Mouse (Mus musculus): ENCODE data around the gene Bmp2. TPM values are rescaled to one million over a fixed set of nuclear protein-coding genes. Genes with fewer than 3 reads are reported as not detected.

Bmp2 gene
- polyA plus RNA-seq, 1 experiment from 2014 or later: 14.5 TPM

GRCm38 (mm10) chr2:133522121-133522520, 29.8 kb upstream of the Bmp2 start:
- Histone ChIP-seq H3K4me3 (ENCODE audit: low read depth, low read length) (no peak overlapping the region), H3K36me3 (ENCODE audit: control insufficient read depth, insufficient read depth, low read length) (no peaks in the 10 kb centered on the region), H3K9ac (ENCODE audit: low read depth, low read length) (no peak overlapping the region), H3K4me1 (ENCODE audit: control insufficient read depth, insufficient read depth, low read length) (no peaks in the 10 kb centered on the region), H3K27ac (ENCODE audit: low read depth, low read length) (no peak overlapping the region), H3K4me2 (no peak overlapping the region), H3K27me3 (ENCODE audit: control insufficient read depth, insufficient read depth, low read length) (no peaks in the 10 kb centered on the region), H3K9me3 (replicated peaks; ENCODE audit: control insufficient read depth, low read length) (no peaks in the 10 kb centered on the region)
- no peak for ATAC-seq (replicated peaks; ENCODE audit: insufficient number of reproducible peaks, low FRiP score, low TSS enrichment)
- 85% methylated on average over 2 of the region's 2 CpGs for WGBS (ENCODE audit: insufficient replicate concordance)

DNA sequence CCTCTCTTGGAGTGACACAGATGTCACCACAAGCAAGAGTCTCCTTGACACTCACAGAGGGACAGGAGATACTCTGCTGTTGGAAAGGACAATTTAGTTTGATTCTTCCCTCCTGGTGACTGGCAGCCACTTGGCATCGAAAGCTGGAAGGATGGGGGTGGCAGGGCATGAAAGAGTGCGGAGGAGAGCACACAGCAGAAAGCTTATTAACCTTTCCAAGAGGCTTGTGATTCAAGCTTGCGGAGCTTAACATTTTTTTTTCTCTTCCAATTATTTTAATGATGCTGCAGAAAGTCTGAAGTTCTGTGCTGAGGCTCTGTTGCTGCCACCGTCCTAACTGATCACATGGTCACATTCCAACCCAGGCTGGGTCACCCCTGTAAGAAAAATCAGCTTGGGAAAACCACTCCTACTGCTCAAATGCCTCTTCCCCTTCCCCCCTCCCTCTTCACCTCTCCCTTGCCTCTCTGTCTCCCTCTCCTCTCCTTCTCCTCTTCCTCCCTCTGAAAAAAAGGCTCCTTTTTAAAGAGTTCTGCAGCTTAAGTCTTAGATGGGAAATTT, 26.3 kb upstream of the Bmp2 start:
- 60% methylated on average over 4 of the region's 4 CpGs for WGBS (ENCODE audit: insufficient replicate concordance)
- ATAC-seq (replicated peaks; ENCODE audit: insufficient number of reproducible peaks, low FRiP score, low TSS enrichment): no peak
- Histone ChIP-seq H3K9me3 (replicated peaks; ENCODE audit: control insufficient read depth, low read length) (no peaks in the 10 kb centered on the region), H3K36me3 (ENCODE audit: control insufficient read depth, insufficient read depth, low read length) (no peaks in the 10 kb centered on the region), H3K27ac (ENCODE audit: low read depth, low read length) (no peak overlapping the region), H3K4me3 (ENCODE audit: low read depth, low read length) (no peak overlapping the region), H3K4me2 (no peak overlapping the region), H3K9ac (ENCODE audit: low read depth, low read length) (no peak overlapping the region), H3K4me1 (ENCODE audit: control insufficient read depth, insufficient read depth, low read length) (no peaks in the 10 kb centered on the region), H3K27me3 (ENCODE audit: control insufficient read depth, insufficient read depth, low read length) (no peaks in the 10 kb centered on the region)

GRCm38 (mm10) chr2:133529396-133529795, 22.6 kb upstream of the Bmp2 start:
- Histone ChIP-seq H3K4me2 (no peak overlapping the region), H3K27me3 (ENCODE audit: control insufficient read depth, insufficient read depth, low read length) (no peaks in the 10 kb centered on the region), H3K9ac (ENCODE audit: low read depth, low read length) (no peak overlapping the region), H3K4me3 (ENCODE audit: low read depth, low read length) (no peak overlapping the region), H3K27ac (ENCODE audit: low read depth, low read length) (no peak overlapping the region), H3K4me1 (ENCODE audit: control insufficient read depth, insufficient read depth, low read length) (no peaks in the 10 kb centered on the region), H3K36me3 (ENCODE audit: control insufficient read depth, insufficient read depth, low read length) (no peaks in the 10 kb centered on the region), H3K9me3 (replicated peaks; ENCODE audit: control insufficient read depth, low read length) (no peaks in the 10 kb centered on the region)
- ATAC-seq (replicated peaks; ENCODE audit: insufficient number of reproducible peaks, low FRiP score, low TSS enrichment): no peak
- 85% methylated on average over 9 of the region's 9 CpGs for WGBS (ENCODE audit: insufficient replicate concordance)

GRCm38 (mm10) chr2:133533073-133533472, 18.9 kb upstream of the Bmp2 start:
- no peak for ATAC-seq (replicated peaks; ENCODE audit: insufficient number of reproducible peaks, low FRiP score, low TSS enrichment)
- H3K4me3 ChIP-seq (ENCODE audit: low read depth, low read length): no peak overlapping the region

GRCm38 (mm10) chr2:133535481-133535880, 16.5 kb upstream of the Bmp2 start:
- no peak for ATAC-seq (replicated peaks; ENCODE audit: insufficient number of reproducible peaks, low FRiP score, low TSS enrichment)

More at GRCm38 (mm10) chr2:133533073-133533472, 18.9 kb upstream of the Bmp2 start:
- Histone ChIP-seq H3K27me3 (ENCODE audit: control insufficient read depth, insufficient read depth, low read length) (no peaks in the 10 kb centered on the region), H3K4me2 (no peak overlapping the region), H3K9ac (ENCODE audit: low read depth, low read length) (no peak overlapping the region), H3K9me3 (replicated peaks; ENCODE audit: control insufficient read depth, low read length) (no peaks in the 10 kb centered on the region), H3K36me3 (ENCODE audit: control insufficient read depth, insufficient read depth, low read length) (no peaks in the 10 kb centered on the region), H3K4me1 (ENCODE audit: control insufficient read depth, insufficient read depth, low read length) (no peaks in the 10 kb centered on the region), H3K27ac (ENCODE audit: low read depth, low read length) (no peak overlapping the region)
- 48% methylated on average over 3 of the region's 3 CpGs for WGBS (ENCODE audit: insufficient replicate concordance)

GRCm38 (mm10) chr2:133536812-133537211, 15.1 kb upstream of the Bmp2 start:
- no peak overlapping the region for H3K9ac ChIP-seq (ENCODE audit: low read depth, low read length)
- no peak for ATAC-seq (replicated peaks; ENCODE audit: insufficient number of reproducible peaks, low FRiP score, low TSS enrichment)
- no peak overlapping the region for H3K4me3 ChIP-seq (ENCODE audit: low read depth, low read length)
- 72% methylated on average over 7 of the region's 7 CpGs for WGBS (ENCODE audit: insufficient replicate concordance)
- H3K4me1 ChIP-seq (ENCODE audit: control insufficient read depth, insufficient read depth, low read length): no peaks in the 10 kb centered on the region
- no peaks in the 10 kb centered on the region for H3K27me3 ChIP-seq (ENCODE audit: control insufficient read depth, insufficient read depth, low read length)
- H3K4me2 ChIP-seq: no peak overlapping the region
- H3K36me3 ChIP-seq (ENCODE audit: control insufficient read depth, insufficient read depth, low read length): no peaks in the 10 kb centered on the region
- H3K27ac ChIP-seq (ENCODE audit: low read depth, low read length): no peak overlapping the region
- H3K9me3 ChIP-seq (replicated peaks; ENCODE audit: control insufficient read depth, low read length): no peaks in the 10 kb centered on the region

More at GRCm38 (mm10) chr2:133535481-133535880, 16.5 kb upstream of the Bmp2 start:
- Histone ChIP-seq H3K27ac (ENCODE audit: low read depth, low read length) (no peak overlapping the region), H3K9ac (ENCODE audit: low read depth, low read length) (no peak overlapping the region), H3K4me1 (ENCODE audit: control insufficient read depth, insufficient read depth, low read length) (no peaks in the 10 kb centered on the region), H3K4me2 (no peak overlapping the region), H3K27me3 (ENCODE audit: control insufficient read depth, insufficient read depth, low read length) (no peaks in the 10 kb centered on the region), H3K9me3 (replicated peaks; ENCODE audit: control insufficient read depth, low read length) (no peaks in the 10 kb centered on the region), H3K4me3 (ENCODE audit: low read depth, low read length) (no peak overlapping the region), H3K36me3 (ENCODE audit: control insufficient read depth, insufficient read depth, low read length) (no peaks in the 10 kb centered on the region)
- 82% methylated on average over 9 of the region's 9 CpGs for WGBS (ENCODE audit: insufficient replicate concordance)

GRCm38 (mm10) chr2:133540702-133541101, 11.3 kb upstream of the Bmp2 start:
- Histone ChIP-seq H3K9ac (ENCODE audit: low read depth, low read length) (no peak overlapping the region), H3K4me2 (no peak overlapping the region), H3K4me1 (ENCODE audit: control insufficient read depth, insufficient read depth, low read length) (no peaks in the 10 kb centered on the region), H3K36me3 (ENCODE audit: control insufficient read depth, insufficient read depth, low read length) (no peaks in the 10 kb centered on the region), H3K9me3 (replicated peaks; ENCODE audit: control insufficient read depth, low read length) (no peaks in the 10 kb centered on the region), H3K27ac (ENCODE audit: low read depth, low read length) (no peak overlapping the region), H3K4me3 (ENCODE audit: low read depth, low read length) (no peak overlapping the region), H3K27me3 (ENCODE audit: control insufficient read depth, insufficient read depth, low read length) (no peaks in the 10 kb centered on the region)
- WGBS (ENCODE audit: insufficient replicate concordance): 83% methylated on average over 1 of the region's 1 CpGs
- no peak for ATAC-seq (replicated peaks; ENCODE audit: insufficient number of reproducible peaks, low FRiP score, low TSS enrichment)

- ATAC-seq (replicated peaks; ENCODE audit: insufficient number of reproducible peaks, low FRiP score, low TSS enrichment): no peak
- H3K9me3 ChIP-seq (replicated peaks; ENCODE audit: control insufficient read depth, low read length): no peaks in the 10 kb centered on the region
- H3K36me3 ChIP-seq (ENCODE audit: control insufficient read depth, insufficient read depth, low read length): no peaks in the 10 kb centered on the region
- no peak overlapping the region for H3K9ac ChIP-seq (ENCODE audit: low read depth, low read length)
- no peak overlapping the region for H3K27ac ChIP-seq (ENCODE audit: low read depth, low read length)
- no peaks in the 10 kb centered on the region; the same call in 1 of the 2 replicates for H3K4me1 ChIP-seq (ENCODE audit: control insufficient read depth, insufficient read depth, low read length)
- no peak overlapping the region for H3K4me2 ChIP-seq
- 27% methylated on average over 4 of the region's 4 CpGs for WGBS (ENCODE audit: insufficient replicate concordance)
- no peak overlapping the region for H3K4me3 ChIP-seq (ENCODE audit: low read depth, low read length)
- peaks cover 24% of the 10 kb centered on the region for H3K27me3 ChIP-seq (ENCODE audit: control insufficient read depth, insufficient read depth, low read length)
Observed at GRCm38 (mm10) chr2:133550238-133550682, 1.7 kb upstream of the Bmp2 start.

DNA sequence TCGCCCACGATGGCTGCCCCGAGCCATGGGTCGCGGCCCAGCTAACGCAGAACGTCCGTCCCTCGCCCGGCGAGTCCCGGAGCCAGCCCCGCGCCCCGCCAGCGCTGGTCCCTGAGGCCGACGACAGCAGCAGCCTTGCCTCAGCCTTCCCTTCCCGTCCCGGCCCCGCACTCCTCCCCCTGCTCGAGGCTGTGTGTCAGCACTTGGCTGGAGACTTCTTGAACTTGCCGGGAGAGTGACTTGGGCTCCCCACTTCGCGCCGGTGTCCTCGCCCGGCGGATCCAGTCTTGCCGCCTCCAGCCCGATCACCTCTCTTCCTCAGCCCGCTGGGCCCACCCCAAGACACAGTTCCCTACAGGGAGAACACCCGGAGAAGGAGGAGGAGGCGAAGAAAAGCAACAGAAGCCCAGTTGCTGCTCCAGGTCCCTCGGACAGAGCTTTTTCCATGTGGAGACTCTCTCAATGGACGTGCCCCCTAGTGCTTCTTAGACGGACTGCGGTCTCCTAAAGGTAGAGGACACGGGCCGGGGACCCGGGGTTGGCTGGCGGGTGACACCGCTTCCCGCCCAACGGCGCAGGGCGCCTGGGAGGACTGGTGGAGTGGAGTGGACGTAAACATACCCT, 995 bp downstream of the Bmp2 start:
- Histone ChIP-seq H3K27me3 (ENCODE audit: control insufficient read depth, insufficient read depth, low read length) (peaks cover 24% of the 10 kb centered on the region), H3K36me3 (ENCODE audit: control insufficient read depth, insufficient read depth, low read length) (no peaks in the 10 kb centered on the region), H3K9ac (ENCODE audit: low read depth, low read length) (peak overlapping the region; percentile 76), H3K4me2 (peak overlapping the region; percentile 96), H3K9me3 (replicated peaks; ENCODE audit: control insufficient read depth, low read length) (no peaks in the 10 kb centered on the region), H3K4me1 (ENCODE audit: control insufficient read depth, insufficient read depth, low read length) (no peaks in the 10 kb centered on the region; the same call in 1 of the 2 replicates), H3K4me3 (ENCODE audit: low read depth, low read length) (peak overlapping the region; percentile 68), H3K27ac (ENCODE audit: low read depth, low read length) (peak overlapping the region; percentile 37)
- ATAC-seq (replicated peaks; ENCODE audit: insufficient number of reproducible peaks, low FRiP score, low TSS enrichment): no peak
- under 1% methylated on average over 41 of the region's 48 CpGs for WGBS (ENCODE audit: insufficient replicate concordance)

Data from heart, embryonic 11.5 days (tissue).